Comparison of ENCODE assay signal across 25 mouse cellular contexts in the genomic region with DNA sequence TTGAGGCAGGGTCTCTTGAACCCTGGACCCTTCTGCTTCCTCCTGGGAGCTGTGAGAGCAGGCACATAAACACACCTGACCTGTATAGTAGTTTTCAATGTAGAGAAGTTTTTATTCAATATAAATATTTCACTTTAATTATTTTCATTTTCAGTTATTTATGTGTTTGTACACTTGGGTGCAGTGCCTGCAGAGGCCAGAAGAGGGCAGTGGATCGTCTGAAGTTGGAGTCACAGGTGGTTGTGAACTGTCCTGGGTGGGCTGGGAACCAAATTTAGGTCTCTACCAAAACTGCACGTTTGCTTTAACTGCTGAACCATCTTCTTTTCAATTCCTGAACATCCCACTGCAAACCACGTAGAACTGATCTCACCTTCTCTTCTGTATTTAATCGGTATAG. TPM values are rescaled to one million over a fixed set of nuclear protein-coding genes. Genes with fewer than 3 reads are reported as not detected.
DNase-seq lines count a peak whose midpoint lies in the region; ATAC-seq and TF ChIP-seq lines count a peak whose summit lies in the region.
"Had no signal": no experiment of that assay in that cellular context is flagged by ENCODE, and none has a peak within 500 bp of the region (broad histone marks: within the 10 kb centered on the region; RNA-seq: fewer than 3 reads in every experiment).

No protein-coding gene starts in this region.

- TF ChIP-seq EP300 in lung, postnatal 0 days (IDR thresholded peaks at IDR 0.05): no peak

- H3K9me3 ChIP-seq in kidney, postnatal 0 days (replicated peaks; ENCODE audit: low read length): no peaks in the 10 kb centered on the region
- H3K9me3 ChIP-seq in lung, postnatal 0 days (ENCODE audit: low read length): no peaks in the 10 kb centered on the region
- H3K9me3 ChIP-seq in kidney, embryonic 15.5 days (replicated peaks): 0 out of 2 replicates have a peak, but pooled peaks cover 3% of the 10 kb centered on the region
- H3K9me3 ChIP-seq: forebrain, embryonic 12.5 days; heart, embryonic 10.5 days; hindbrain, embryonic 15.5 days had no signal

- no peak overlapping the region for H3K9ac ChIP-seq in kidney, postnatal 0 days (ENCODE audit: low read depth, low read length)
- no peak overlapping the region for H3K9ac ChIP-seq in lung, postnatal 0 days (replicated peaks; ENCODE audit: low read depth)
- H3K9ac ChIP-seq in kidney, embryonic 15.5 days: no peak overlapping the region
- H3K9ac ChIP-seq: embryonic facial prominence, embryonic 13.5 days; forebrain, embryonic 12.5 days; hindbrain, embryonic 15.5 days; neural tube, embryonic 12.5 days had no signal

- H3K4me3 ChIP-seq in kidney, postnatal 0 days (replicated peaks; ENCODE audit: low read depth, low read length): no peak overlapping the region
- no peak overlapping the region for H3K4me3 ChIP-seq in lung, postnatal 0 days (ENCODE audit: low read depth, low read length)
- no peak overlapping the region for H3K4me3 ChIP-seq in kidney, embryonic 15.5 days (replicated peaks)
- H3K4me3 ChIP-seq: embryonic facial prominence, embryonic 13.5 days; erythroblast, embryonic 14.5 days; forebrain, embryonic 12.5 days; heart, embryonic 10.5 days; hindbrain, embryonic 15.5 days; megakaryocyte, embryonic 14.5 days; neural tube, embryonic 12.5 days had no signal

- no peaks in the 10 kb centered on the region for H3K4me1 ChIP-seq in kidney, postnatal 0 days (replicated peaks; ENCODE audit: insufficient read depth, low read length)
- H3K4me1 ChIP-seq in lung, postnatal 0 days (ENCODE audit: insufficient read depth, low read depth, low read length): no peaks in the 10 kb centered on the region
- H3K4me1 ChIP-seq in kidney, embryonic 15.5 days: no peaks in the 10 kb centered on the region
- H3K4me1 ChIP-seq: forebrain, embryonic 12.5 days; heart, embryonic 10.5 days; hindbrain, embryonic 15.5 days; megakaryocyte, embryonic 14.5 days; neural tube, embryonic 12.5 days had no signal

- no peak for DNase-seq in kidney, postnatal 0 days (ENCODE audit: low spot score)
- no peak for DNase-seq in kidney, postnatal 25 days
- DNase-seq in lung, postnatal 0 days (ENCODE audit: low spot score): no peak
- no peak for DNase-seq in lung, postnatal 10 days
- peak; percentile 8 for DNase-seq in ES-CJ7 (ENCODE audit: low read depth, low spot score)
- DNase-seq in brain, embryonic 14.5 days (ENCODE audit: low read depth): no peak
- DNase-seq: adrenal gland, postnatal 10 days; cerebellum, adult 2 months; cerebellum, postnatal 25 days; embryo, embryonic 11 days; lung, postnatal 36 days; midbrain, embryonic 14.5 days; right cerebral cortex, postnatal 25 days; spleen, adult 18-20 months; thymus, postnatal 25 days had no signal

- H3K27me3 ChIP-seq in kidney, postnatal 0 days (ENCODE audit: insufficient read depth, low read length): no peaks in the 10 kb centered on the region
- H3K27me3 ChIP-seq in lung, postnatal 0 days (replicated peaks; ENCODE audit: insufficient read depth, low read length): no peaks in the 10 kb centered on the region
- H3K27me3 ChIP-seq in kidney, embryonic 15.5 days: no peaks in the 10 kb centered on the region
- H3K27me3 ChIP-seq: embryonic facial prominence, embryonic 13.5 days; forebrain, embryonic 12.5 days; hindbrain, embryonic 15.5 days; megakaryocyte, embryonic 14.5 days; neural tube, embryonic 12.5 days had no signal

- WGBS in kidney, postnatal 0 days: 83% methylated on average over 4 of the region's 4 CpGs
- WGBS in lung, postnatal 0 days: 81% methylated on average over 4 of the region's 4 CpGs
- 85% methylated on average over 4 of the region's 4 CpGs for WGBS in kidney, embryonic 15.5 days

- H3K27ac ChIP-seq in kidney, postnatal 0 days: no peak overlapping the region
- no peak overlapping the region for H3K27ac ChIP-seq in lung, postnatal 0 days (ENCODE audit: low read length)
- H3K27ac ChIP-seq in kidney, embryonic 15.5 days: no peak overlapping the region
- H3K27ac ChIP-seq: embryonic facial prominence, embryonic 13.5 days; forebrain, embryonic 12.5 days; heart, embryonic 10.5 days; hindbrain, embryonic 15.5 days; neural tube, embryonic 12.5 days had no signal

- TF ChIP-seq POLR2A in brain, embryonic 14.5 days (IDR thresholded peaks at IDR 0.05; ENCODE audit: borderline replicate concordance, extremely low read depth, insufficient read depth, insufficient read length, poor library complexity, severe bottlenecking): no peak

- no peak for ATAC-seq in kidney, postnatal 0 days (replicated peaks; ENCODE audit: low FRiP score, low read depth)
- no peak for ATAC-seq in lung, postnatal 0 days
- no peak for ATAC-seq in frontal cortex, adult (ENCODE audit: low TSS enrichment)
- no peak for ATAC-seq in kidney, embryonic 15.5 days (replicated peaks; ENCODE audit: low FRiP score)
- ATAC-seq: activated CD4-positive, CD25-positive, alpha-beta regulatory T cell, adult 4 months had no signal

- TF ChIP-seq CTCF in kidney, postnatal 0 days (IDR thresholded peaks at IDR 0.05; ENCODE audit: low read depth): peak; percentile 44
- TF ChIP-seq CTCF in lung, postnatal 0 days (IDR thresholded peaks at IDR 0.05): peak; percentile 37
- TF ChIP-seq CTCF in brain, embryonic 14.5 days (IDR thresholded peaks at IDR 0.05; ENCODE audit: borderline replicate concordance, extremely low read depth, insufficient read depth, insufficient read length): peak; percentile 27; the same call in 1 of the 2 replicates

- no peaks in the 10 kb centered on the region for H3K36me3 ChIP-seq in kidney, postnatal 0 days (ENCODE audit: insufficient read depth, low read length)
- H3K36me3 ChIP-seq in lung, postnatal 0 days (ENCODE audit: insufficient read depth, low read length): no peaks in the 10 kb centered on the region
- H3K36me3 ChIP-seq in kidney, embryonic 15.5 days: no peaks in the 10 kb centered on the region
- H3K36me3 ChIP-seq: embryonic facial prominence, embryonic 13.5 days; forebrain, embryonic 12.5 days; heart, embryonic 10.5 days; hindbrain, embryonic 15.5 days; neural tube, embryonic 12.5 days had no signal

- H3K4me2 ChIP-seq in kidney, postnatal 0 days (ENCODE audit: low read length): no peak overlapping the region
- H3K4me2 ChIP-seq in lung, postnatal 0 days (replicated peaks; ENCODE audit: low read depth, low read length): no peak overlapping the region
- no peak overlapping the region for H3K4me2 ChIP-seq in kidney, embryonic 15.5 days
- H3K4me2 ChIP-seq: embryonic facial prominence, embryonic 13.5 days; forebrain, embryonic 12.5 days; hindbrain, embryonic 15.5 days; neural tube, embryonic 12.5 days had no signal

RNA-seq across cellular contexts. Expression of a gene that starts 35.4 kb away (rescaled TPM):
- 0.73 and 1.3 TPM in 2 replicates for polyA plus RNA-seq in kidney, postnatal 0 days (2015; fragmentation: Nextera tagmentation; extraction: Ambion mirVana)
- polyA plus RNA-seq in lung, postnatal 0 days (2015; fragmentation: Nextera tagmentation; extraction: Ambion mirVana): 1.5 and 3.0 TPM in 2 replicates
- 1.4 and 1.9 TPM in 2 replicates for polyA plus RNA-seq in brain, embryonic 14.5 days (2012; rRNA removed)
- polyA plus RNA-seq in kidney, embryonic 15.5 days (2015; fragmentation: Nextera tagmentation; extraction: Ambion mirVana): 2.1 TPM in 2 replicates
- polyA plus RNA-seq: activated CD4-positive, CD25-positive, alpha-beta regulatory T cell, adult 4 months; erythroblast, embryonic 14.5 days had no signal
